ENCODE assay signal across 8 mouse cellular contexts in genomic region chr4:141310191-141310606, GRCm38 (mm10). TPM values are rescaled to one million over a fixed set of nuclear protein-coding genes. Genes with fewer than 3 reads are reported as not detected.
DNase-seq lines count a peak whose midpoint lies in the region; ATAC-seq and TF ChIP-seq lines count a peak whose summit lies in the region.

No protein-coding gene starts in this region.

- in situ Hi-C loops in CH12.LX (cut with MboI; ENCODE audit: low pct_ligation_motif_present, low pct_unique_long_range_greater_than_20kb, low sequenced_read_pairs), result no loop called here

- TF ChIP-seq CTCF in CH12.LX (conservative IDR thresholded peaks at IDR 0.05 in 1 of 2, IDR thresholded peaks at IDR 0.05 in 1 of 2; ENCODE audit: low read depth in 2 of 2, low read length in 2 of 2), result no peak

- no peak for DNase-seq in CH12.LX (ENCODE audit: extremely low read depth)
- DNase-seq in adrenal gland, adult 18-20 months (ENCODE audit: low spot score in 2 of 2), result peak; percentile 69 to 78
- peak; percentile 81 to 89 for DNase-seq in kidney, postnatal 4 days
- no peak for DNase-seq in midbrain, embryonic 14.5 days
- DNase-seq in B cell, adult 2 months, result no peak
- no peak for DNase-seq in right cerebral cortex, postnatal 14 days
- no peak for DNase-seq in ovary, postnatal 10 days (ENCODE audit: low spot score)

- no peaks in the 10 kb centered on the region for H3K9me3 ChIP-seq in CH12.LX (replicated peaks; ENCODE audit: low read length)
- H3K9me3 ChIP-seq in heart, embryonic 11.5 days (replicated peaks; ENCODE audit: control insufficient read depth, low read length), result no peaks in the 10 kb centered on the region
- H3K9me3 ChIP-seq in midbrain, embryonic 14.5 days (ENCODE audit: control insufficient read depth, low read length), result no peaks in the 10 kb centered on the region

- TF ChIP-seq EP300 in CH12.LX (IDR thresholded peaks at IDR 0.05; ENCODE audit: low read length), result no peak

- WGBS in heart, embryonic 11.5 days (ENCODE audit: insufficient replicate concordance), result 11% methylated on average over 8 of the region's 8 CpGs
- WGBS in midbrain, embryonic 14.5 days, result 3% methylated on average over 8 of the region's 8 CpGs

- ATAC-seq in heart, embryonic 11.5 days (replicated peaks; ENCODE audit: insufficient number of reproducible peaks, low FRiP score, low TSS enrichment), result peak; percentile 47
- ATAC-seq in midbrain, embryonic 14.5 days (ENCODE audit: low FRiP score, low TSS enrichment), result peak; percentile 31; the same call in 1 of the 2 replicates

- peaks cover 0 to 1% of the 10 kb centered on the region in 2 experiments for H3K36me3 ChIP-seq in CH12.LX (replicated peaks in 1 of 2; ENCODE audit: control insufficient read depth in 1 of 2, insufficient read depth in 1 of 2, low read length in 1 of 2)
- peaks cover 3% of the 10 kb centered on the region; the same call in 1 of the 2 replicates for H3K36me3 ChIP-seq in heart, embryonic 11.5 days (ENCODE audit: control insufficient read depth, insufficient read depth, low read length)
- no peaks in the 10 kb centered on the region for H3K36me3 ChIP-seq in midbrain, embryonic 14.5 days (ENCODE audit: control insufficient read depth, insufficient read depth, low read length)

- no peak overlapping the region for H3K4me2 ChIP-seq in CH12.LX (ENCODE audit: insufficient read depth, low read depth, poor library complexity, severe bottlenecking)
- peak overlapping the region; percentile 46 for H3K4me2 ChIP-seq in heart, embryonic 11.5 days
- no peak overlapping the region for H3K4me2 ChIP-seq in midbrain, embryonic 14.5 days (ENCODE audit: low read length)

- H3K4me3 ChIP-seq in CH12.LX (replicated peaks in 1 of 3; ENCODE audit: low read depth in 2 of 3, low read length in 2 of 3, poor library complexity in 1 of 3), result no peak overlapping the region
- H3K4me3 ChIP-seq in heart, embryonic 11.5 days (ENCODE audit: low read depth, low read length), result no peak overlapping the region
- H3K4me3 ChIP-seq in midbrain, embryonic 14.5 days (replicated peaks; ENCODE audit: low read depth, low read length), result no peak overlapping the region

- H3K9ac ChIP-seq in CH12.LX (ENCODE audit: insufficient read depth, low read depth), result no peak overlapping the region
- H3K9ac ChIP-seq in heart, embryonic 11.5 days (ENCODE audit: low read depth, low read length), result peak overlapping the region; percentile 62
- no peak overlapping the region for H3K9ac ChIP-seq in midbrain, embryonic 14.5 days (replicated peaks; ENCODE audit: low read length)

- no peak for TF ChIP-seq POLR2A in CH12.LX (IDR thresholded peaks at IDR 0.05; ENCODE audit: low read depth, low read length)

- no peaks in the 10 kb centered on the region for H3K79me2 ChIP-seq in CH12.LX (replicated peaks; ENCODE audit: control insufficient read depth, extremely low read depth, insufficient read depth, poor library complexity, severe bottlenecking)

- dilution Hi-C loops in CH12.LX (cut with MboI; ENCODE audit: extremely low pct_ligation_motif_present, extremely low pct_unique_long_range_greater_than_20kb, low sequenced_read_pairs), result no loop called here

- no peak overlapping the region for H3K27ac ChIP-seq in CH12.LX (ENCODE audit: insufficient read depth, low read depth)
- peak overlapping the region; percentile 93 for H3K27ac ChIP-seq in heart, embryonic 11.5 days (ENCODE audit: low read depth, low read length)
- H3K27ac ChIP-seq in midbrain, embryonic 14.5 days (replicated peaks; ENCODE audit: low read depth, low read length), result no peak overlapping the region

- TF ChIP-seq RAD21 in CH12.LX (IDR thresholded peaks at IDR 0.05; ENCODE audit: low read depth, low read length), result no peak

- H3K4me1 ChIP-seq in CH12.LX (ENCODE audit: control insufficient read depth in 1 of 2, insufficient read depth in 2 of 2), result peaks cover 11 to 26% of the 10 kb centered on the region in 2 experiments
- peaks cover 65% of the 10 kb centered on the region for H3K4me1 ChIP-seq in heart, embryonic 11.5 days (ENCODE audit: control insufficient read depth, insufficient read depth, low read length)
- peaks cover 47% of the 10 kb centered on the region for H3K4me1 ChIP-seq in midbrain, embryonic 14.5 days (ENCODE audit: control insufficient read depth, insufficient read depth, low read length)

- H3K27me3 ChIP-seq in CH12.LX (replicated peaks), result peaks cover 37% of the 10 kb centered on the region
- H3K27me3 ChIP-seq in heart, embryonic 11.5 days (ENCODE audit: control insufficient read depth, insufficient read depth, low read length), result no peaks in the 10 kb centered on the region
- H3K27me3 ChIP-seq in midbrain, embryonic 14.5 days (ENCODE audit: control insufficient read depth, insufficient read depth, low read length), result no peaks in the 10 kb centered on the region

TF ChIP-seq in CH12.LX, 34 proteins besides CTCF, POLR2A, EP300 and RAD21:
- TF ChIP-seq JUND (conservative IDR thresholded peaks at IDR 0.05; ENCODE audit: low read depth, low read length), result no peak
- no peak for TF ChIP-seq MEF2A (IDR thresholded peaks at IDR 0.05; ENCODE audit: borderline replicate concordance, low read depth, low read length)
- TF ChIP-seq USF1 (IDR thresholded peaks at IDR 0.05; ENCODE audit: low read depth, low read length), result peak; percentile 4; the same call in 1 of the 2 replicates
- no peak for TF ChIP-seq MAFK (IDR thresholded peaks at IDR 0.05; ENCODE audit: insufficient replicate concordance, low read length)
- TF ChIP-seq TBP (conservative IDR thresholded peaks at IDR 0.05; ENCODE audit: low read depth, low read length), result no peak
- TF ChIP-seq RCOR1 (conservative IDR thresholded peaks at IDR 0.05; ENCODE audit: low read depth, low read length), result no peak
- TF ChIP-seq E2F4 (IDR thresholded peaks at IDR 0.05; ENCODE audit: insufficient replicate concordance, low read depth, low read length), result no peak
- TF ChIP-seq ZMIZ1 (IDR thresholded peaks at IDR 0.05; ENCODE audit: low read depth, low read length), result no peak
- TF ChIP-seq KAT2A (IDR thresholded peaks at IDR 0.05; ENCODE audit: insufficient replicate concordance, low read length), result no peak

RNA-seq across cellular contexts. Expression of gene Epha2, which starts 9.2 kb away (rescaled TPM):
- total RNA-seq in CH12.LX (2012; rRNA removed) (0.67 and 0.81 TPM in 2 replicates), CH12.LX (2014; rRNA removed) (0.55 and 0.58 TPM in 2 replicates)
- 0.67 and 0.70 TPM in 2 replicates for polyA plus RNA-seq in CH12.LX (2012; ENCODE audit: insufficient read length, low read depth)
- total RNA-seq in adrenal gland, adult 18-20 months (2021), result 10 to 100 TPM; 12.0 to 18.1 TPM
- polyA plus RNA-seq in heart, embryonic 11.5 days (2014; fragmentation: Nextera tagmentation; extraction: Ambion mirVana), result 3.1 and 3.6 TPM in 2 replicates
- polyA plus RNA-seq in midbrain, embryonic 14.5 days (2014; fragmentation: Nextera tagmentation; extraction: Ambion mirVana), result 1.2 and 1.7 TPM in 2 replicates

RNA-seq across cellular contexts. Expression of gene Fam131c, which starts 57.8 kb away (rescaled TPM):
- total RNA-seq in CH12.LX (2012; rRNA removed) (not detected in 2 replicates), CH12.LX (2014; rRNA removed) (not detected in 2 replicates)
- not detected in 2 replicates for polyA plus RNA-seq in CH12.LX (2012; ENCODE audit: insufficient read length, low read depth)
- total RNA-seq in adrenal gland, adult 18-20 months (2021), result 1 to 10 TPM; 1.3 to 2.4 TPM
- polyA plus RNA-seq in heart, embryonic 11.5 days (2014; fragmentation: Nextera tagmentation; extraction: Ambion mirVana), result 1.00 and 1.0 TPM in 2 replicates
- 26.7 and 37.2 TPM in 2 replicates for polyA plus RNA-seq in midbrain, embryonic 14.5 days (2014; fragmentation: Nextera tagmentation; extraction: Ambion mirVana)

Comparison
In these comparisons a context has a peak if more than half of its experiments do, and no peak if none do; other contexts are left out.
1. DNase-seq: peak in adrenal gland, adult 18-20 months (2 of 2) and kidney, postnatal 4 days (2 of 2); none in CH12.LX (single experiment), midbrain, embryonic 14.5 days (single experiment), B cell, adult 2 months (0 of 2), right cerebral cortex, postnatal 14 days (single experiment) and ovary, postnatal 10 days (single experiment).
2. RNA of gene Fam131c, which starts 57.8 kb away (polyA plus RNA-seq): 26.7 to 37.2 TPM in midbrain, embryonic 14.5 days; 1.00 to 1.0 TPM in heart, embryonic 11.5 days and not detected in CH12.LX; every median in the first group is over 10 times any median in the second.